Mouse (Mus musculus): Measurements from ENCODE around the gene Pparg.

Pparg gene

GRCm38 (mm10) chr6:115465876-115466275, 105.1 kb downstream of the Pparg start:
- DNase-seq, result no peak

- DNase-seq, result no peak
Measured at GRCm38 (mm10) chr6:115466601-115467000, 105.8 kb downstream of the Pparg start.

GRCm38 (mm10) chr6:115469666-115470581, 109.2 kb downstream of the Pparg start:
- no peak for DNase-seq

GRCm38 (mm10) chr6:115471956-115472355, 111.2 kb downstream of the Pparg start:
- DNase-seq, result no peak

DNA sequence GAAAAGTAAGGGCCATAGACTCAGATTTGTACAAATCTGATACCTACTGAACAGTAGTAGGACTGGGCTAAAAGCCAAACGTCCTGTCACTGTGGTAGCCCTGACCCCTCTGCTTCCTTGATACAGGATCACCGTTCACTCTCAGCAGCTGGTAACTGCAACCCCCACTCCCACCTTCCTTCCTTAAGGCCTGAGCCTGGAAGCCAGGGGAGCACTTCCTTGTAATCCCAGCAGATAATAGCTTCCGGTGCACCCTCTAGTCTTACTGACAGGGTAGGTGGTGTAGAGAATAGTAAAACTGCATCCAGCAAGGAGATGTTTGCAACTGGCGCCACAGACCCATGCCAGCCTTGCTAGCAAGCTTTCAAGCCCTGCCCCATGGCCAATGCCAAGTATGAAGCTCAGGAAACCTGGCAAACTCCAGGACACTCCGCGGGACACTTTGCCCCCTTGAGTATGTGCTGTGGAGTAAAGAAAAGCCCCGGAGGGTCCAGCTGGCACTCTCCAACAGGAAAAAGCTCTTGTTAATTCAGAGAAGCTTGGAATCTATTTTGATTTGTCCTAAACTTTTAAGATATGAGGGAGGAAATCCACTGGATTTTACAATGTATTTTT, 116.4 kb downstream of the Pparg start:
- no peak for DNase-seq

GRCm38 (mm10) chr6:115479963-115480321, 119.2 kb downstream of the Pparg start:
- DNase-seq, result no peak

DNA sequence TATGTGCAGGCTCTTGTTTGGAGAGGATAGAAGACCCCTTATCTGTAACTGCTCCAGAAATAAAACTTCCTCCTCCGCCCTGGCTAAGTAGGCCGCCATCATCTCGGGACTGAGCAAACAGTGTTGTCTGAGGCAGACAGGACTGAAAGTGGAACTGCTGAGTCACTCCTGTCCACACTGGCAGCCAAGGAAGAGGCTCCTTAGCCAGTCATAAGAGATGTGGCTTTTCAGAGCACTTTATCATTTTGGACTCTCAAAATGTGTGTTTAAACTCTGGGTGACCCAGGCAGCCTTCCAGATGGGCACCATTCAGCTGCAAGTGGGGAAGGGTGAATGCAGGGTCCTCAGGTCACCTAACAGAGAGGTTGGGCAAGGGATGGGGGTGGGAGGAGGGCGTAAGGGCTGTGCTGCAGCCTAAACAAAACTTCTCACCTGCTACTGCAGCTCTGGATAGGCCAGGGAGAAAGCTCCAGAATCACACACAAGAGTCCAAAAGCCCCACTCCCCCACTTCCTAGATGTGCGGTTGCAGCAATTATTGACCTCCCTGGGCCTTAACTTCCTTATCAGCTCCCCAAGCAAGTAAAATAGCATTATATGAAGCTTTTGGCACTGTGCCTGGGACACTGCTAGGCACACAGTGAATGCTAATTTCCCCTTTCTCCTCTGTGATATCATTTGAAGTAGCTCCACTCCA, 119.7 kb downstream of the Pparg start:
- no peak for DNase-seq

DNA sequence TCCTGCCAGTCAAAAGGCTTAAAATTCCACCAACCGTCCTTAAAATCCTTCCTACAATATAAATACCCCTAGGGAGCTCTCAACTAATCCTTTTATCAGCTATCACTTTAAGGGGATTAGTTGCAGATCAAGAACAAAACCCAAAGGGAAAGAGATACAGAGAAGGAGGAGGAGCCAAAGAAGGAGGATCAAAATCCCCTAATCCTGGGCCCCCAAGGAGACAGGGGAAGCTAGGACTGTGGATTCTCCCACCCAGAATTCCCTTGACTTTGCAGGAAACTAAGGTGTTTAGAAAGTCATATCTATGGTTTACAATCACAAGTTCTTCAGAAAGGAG, 120.2 kb downstream of the Pparg start:
- DNase-seq, result no peak

- no peak for DNase-seq
Measured at GRCm38 (mm10) chr6:115481603-115482002, 120.9 kb downstream of the Pparg start.

DNA sequence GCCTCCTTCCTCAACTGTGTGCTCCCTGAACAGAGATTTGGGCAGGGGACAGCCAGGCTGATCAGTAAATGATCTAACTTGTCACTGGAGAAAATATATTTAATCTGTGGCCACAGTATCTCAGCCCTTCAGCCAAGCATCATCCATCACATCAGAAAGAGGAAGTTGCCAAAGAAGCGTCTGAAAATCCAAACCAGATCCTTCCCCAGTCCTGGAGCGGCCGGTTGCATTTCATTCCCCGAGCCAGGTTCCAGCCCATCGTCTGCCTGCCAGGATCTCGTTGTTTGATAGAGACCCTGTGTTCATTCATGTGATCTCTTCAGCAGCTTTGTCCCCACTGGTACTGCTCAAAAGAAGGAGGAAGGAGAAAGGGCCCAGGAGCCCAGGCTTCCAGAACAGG, 124.9 kb downstream of the Pparg start:
- no peak for DNase-seq

DNA sequence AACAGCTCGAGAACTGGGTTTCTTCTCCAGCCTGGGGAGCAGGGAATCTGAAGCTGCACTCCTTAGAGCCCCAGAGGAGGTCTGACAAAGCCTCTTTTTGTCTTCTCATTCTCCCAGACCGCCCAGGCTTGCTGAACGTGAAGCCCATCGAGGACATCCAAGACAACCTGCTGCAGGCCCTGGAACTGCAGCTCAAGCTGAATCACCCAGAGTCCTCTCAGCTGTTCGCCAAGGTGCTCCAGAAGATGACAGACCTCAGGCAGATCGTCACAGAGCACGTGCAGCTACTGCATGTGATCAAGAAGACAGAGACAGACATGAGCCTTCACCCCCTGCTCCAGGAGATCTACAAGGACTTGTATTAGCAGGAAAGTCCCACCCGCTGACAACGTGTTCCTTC, 129.1 kb downstream of the Pparg start:
- DNase-seq, result no peak

DNA sequence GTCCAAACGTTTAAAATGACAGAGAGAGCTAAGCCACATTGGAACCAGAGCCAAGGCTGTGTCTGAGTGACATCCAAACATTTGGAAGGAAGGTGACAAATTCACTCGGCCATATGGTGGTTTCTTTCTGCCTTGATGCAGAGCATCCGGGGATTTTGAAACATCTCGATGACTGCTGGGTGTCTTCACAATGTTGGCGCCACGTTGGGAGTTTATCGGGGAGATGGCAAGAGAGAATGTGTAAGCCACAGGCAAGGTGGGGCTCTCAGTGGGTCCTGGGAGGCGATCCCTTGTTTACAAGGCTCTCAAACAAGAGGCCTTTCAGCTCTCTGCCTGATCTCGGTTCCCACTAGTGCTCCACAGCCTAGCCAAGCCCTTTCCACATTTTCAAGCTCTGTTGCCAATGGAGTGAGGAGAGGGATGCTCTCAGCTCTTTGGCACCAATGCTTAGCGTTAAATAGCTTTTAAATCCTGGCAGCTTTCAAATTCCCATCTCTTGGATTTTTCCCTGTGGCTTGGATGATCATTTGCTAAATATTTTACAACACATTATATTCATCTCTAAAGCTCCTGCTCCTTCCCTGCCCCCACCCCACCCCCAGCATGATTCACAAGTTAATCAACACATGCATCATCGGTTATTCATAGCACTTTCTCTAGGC, 132.3 kb downstream of the Pparg start:
- DNase-seq, result no peak

DNA sequence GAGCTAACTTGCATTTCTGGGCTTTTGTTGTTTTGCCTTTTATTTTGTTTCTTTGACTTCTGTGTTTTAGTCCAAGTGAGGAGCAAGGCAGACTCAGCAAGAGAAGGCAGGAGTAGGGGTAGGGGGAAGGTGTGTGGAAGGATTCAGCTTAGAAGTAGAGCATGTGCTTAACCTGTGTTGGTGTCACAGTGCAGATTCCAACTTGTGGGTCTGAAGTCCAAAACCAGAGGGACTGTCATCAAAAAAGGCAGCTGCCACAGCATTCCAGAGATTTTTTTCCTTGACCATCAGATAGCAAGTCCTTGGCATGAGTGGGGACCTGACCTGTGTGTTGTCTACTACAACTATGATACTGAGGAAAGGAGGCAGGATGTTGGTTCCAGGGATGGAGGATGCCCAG, 133.1 kb downstream of the Pparg start:
- DNase-seq, result no peak

GRCm38 (mm10) chr6:115499540-115499939, 138.8 kb downstream of the Pparg start:
- no peak for DNase-seq

- DNase-seq, result no peak
Measured at GRCm38 (mm10) chr6:115500234-115500633, 139.5 kb downstream of the Pparg start.

DNA sequence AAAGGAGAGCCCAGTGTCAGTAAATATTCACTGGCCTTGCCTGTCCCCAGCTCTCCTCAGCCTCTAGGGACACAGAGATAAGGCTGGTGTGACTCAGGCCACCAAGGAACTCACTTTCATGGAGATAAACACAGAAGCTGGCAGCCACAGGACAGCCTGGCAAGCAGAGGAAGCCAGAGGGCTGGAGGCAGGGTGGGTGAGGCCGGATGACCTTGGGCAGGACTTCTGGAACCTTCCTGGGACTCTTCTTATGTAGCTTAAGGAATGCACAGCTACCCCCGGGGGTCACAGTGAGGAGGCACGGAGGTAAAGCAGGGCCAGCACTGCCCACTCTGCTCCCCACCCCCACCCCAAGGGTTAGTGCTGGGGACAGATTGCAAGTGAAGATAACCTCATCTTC, 140.4 kb downstream of the Pparg start:
- no peak for DNase-seq

- DNase-seq, result no peak
Measured at GRCm38 (mm10) chr6:115503038-115503437, 142.3 kb downstream of the Pparg start.

DNA sequence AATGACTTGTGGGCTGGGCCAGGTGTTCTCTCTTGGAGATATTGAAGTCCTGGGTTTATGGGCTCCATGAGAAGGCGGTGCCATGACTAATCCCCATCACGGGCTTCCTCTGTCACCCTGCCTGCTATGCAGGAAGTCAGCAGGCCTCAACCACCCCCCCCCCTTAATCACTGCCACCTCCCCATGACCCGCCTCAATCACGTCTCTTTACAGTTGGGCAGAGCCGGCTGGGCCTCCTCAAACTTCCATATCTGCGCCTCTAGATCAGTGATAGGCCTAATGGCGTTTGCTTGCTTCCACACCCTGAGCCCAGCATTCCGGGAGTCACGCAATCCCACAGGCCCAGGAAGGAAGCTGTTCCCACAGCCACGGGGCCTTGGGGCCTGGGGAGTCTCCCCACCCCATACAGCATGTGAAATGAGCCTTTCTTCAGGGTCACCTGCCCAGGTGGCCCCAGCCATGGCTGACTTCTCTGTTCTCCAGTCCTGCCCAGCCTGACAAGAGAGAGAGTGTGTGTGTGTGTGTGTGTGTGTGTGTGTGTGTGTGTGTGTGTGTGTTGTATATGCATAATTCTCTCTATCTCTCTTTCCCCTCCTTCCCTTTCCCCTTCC, 142.9 kb downstream of the Pparg start:
- no peak for DNase-seq

- no peak for DNase-seq
Measured at GRCm38 (mm10) chr6:115504160-115504558, 143.4 kb downstream of the Pparg start.

- DNase-seq, result no peak
Measured at GRCm38 (mm10) chr6:115504915-115505314, 144.2 kb downstream of the Pparg start.

GRCm38 (mm10) chr6:115506425-115506824, 145.7 kb downstream of the Pparg start:
- DNase-seq, result no peak

- no peak for DNase-seq
Measured at GRCm38 (mm10) chr6:115511447-115511846, 150.7 kb downstream of the Pparg start.

GRCm38 (mm10) chr6:115513207-115513606, 152.5 kb downstream of the Pparg start:
- no peak for DNase-seq
